Mouse (Mus musculus) cerebellum, adult 2 months (tissue): ENCODE measurements around the gene Pnpla2.

Experiments
- CTCF ChIP-seq: fragments of 200-500 bp; IDR thresholded peaks from 2 replicates; pipeline ENCODE4 v1.5.1; 2011; ENCODE audit warnings: low read depth, mild to moderate bottlenecking, control low read depth, low read length, moderate library complexity, borderline replicate concordance; ENCODE audit not compliant: insufficient read depth
- POLR2A ChIP-seq: fragments of 200-500 bp; IDR thresholded peaks from 2 replicates; pipeline ENCODE4 v1.6.1; 2011; ENCODE audit warnings: low read length, control low read depth, borderline replicate concordance; ENCODE audit not compliant: insufficient read depth

- TF ChIP-seq POLR2A (no peak), CTCF (no peak)
Observed at GRCm38 (mm10) chr7:141428701-141429100, 26.3 kb upstream of the Pnpla2 start.
